ENCODE assay signal across 20 mouse cellular contexts in genomic region chr19:43604492-43605120, GRCm38 (mm10). TPM values are rescaled to one million over a fixed set of nuclear protein-coding genes. Genes with fewer than 3 reads are reported as not detected.
"Had no signal": no experiment of that assay in that cellular context is flagged by ENCODE, and none has a peak within 500 bp of the region (broad histone marks: within the 10 kb centered on the region; RNA-seq: fewer than 3 reads in every experiment).

No protein-coding gene starts in this region.

- H3K4me3 ChIP-seq: limb, embryonic 12.5 days; liver, embryonic 13.5 days; lung, embryonic 15.5 days; megakaryocyte, embryonic 14.5 days; midbrain, embryonic 13.5 days; neural tube, embryonic 13.5 days had no signal

- ATAC-seq: liver, postnatal 0 days; midbrain, embryonic 13.5 days had no signal

- DNase-seq: kidney, postnatal 10 days; kidney, postnatal 4 days; liver; liver, embryonic 13.5 days; liver, postnatal 0 days; lung, postnatal 14 days; right cerebral cortex, adult 18-20 months; right cerebral cortex, postnatal 25 days; thymus, postnatal 4 days had no signal

- H3K9me3 ChIP-seq: limb, embryonic 12.5 days; liver, embryonic 13.5 days; lung, embryonic 15.5 days; megakaryocyte, embryonic 14.5 days; midbrain, embryonic 13.5 days; neural tube, embryonic 13.5 days had no signal

- H3K9ac ChIP-seq: limb, embryonic 12.5 days; liver, embryonic 13.5 days; liver, postnatal 0 days; lung, embryonic 15.5 days; midbrain, embryonic 13.5 days; neural tube, embryonic 13.5 days had no signal

- H3K36me3 ChIP-seq: limb, embryonic 12.5 days; liver, embryonic 13.5 days; lung, embryonic 15.5 days; midbrain, embryonic 13.5 days; neural tube, embryonic 13.5 days had no signal

- H3K27ac ChIP-seq: limb, embryonic 12.5 days; liver, embryonic 13.5 days; lung, embryonic 15.5 days; macrophage; midbrain, embryonic 13.5 days; neural tube, embryonic 13.5 days; stomach, postnatal 0 days had no signal

- H3K4me2 ChIP-seq: limb, embryonic 12.5 days; liver, embryonic 13.5 days; lung, embryonic 15.5 days; midbrain, embryonic 13.5 days; neural tube, embryonic 13.5 days had no signal

RNA-seq across cellular contexts. Expression of gene Nkx2-3, which starts 7.5 kb away (rescaled TPM):
- total RNA-seq: layer of hippocampus, adult 8-10 months; layer of hippocampus, postnatal 25 days; left cerebral cortex, postnatal 36 days; monocyte, adult 5-6 weeks had no signal
- polyA plus RNA-seq: limb, embryonic 12.5 days; lung, embryonic 15.5 days; macrophage; neural tube, embryonic 13.5 days had no signal
